Mouse (Mus musculus) ES-E14 (cell line): Measurements from ENCODE around the gene Chmp2a.

Source experiments
- CHD2 ChIP-seq: IDR thresholded peaks from 2 replicates; pipeline ENCODE4 v1.6.1; 2014; ENCODE audit warnings: mild to moderate bottlenecking, low read depth, low read length, inconsistent platforms
- MAFK ChIP-seq: IDR thresholded peaks from 2 replicates; pipeline ENCODE4 v1.6.1; 2014; ENCODE audit warnings: mild to moderate bottlenecking, low read depth, low read length, inconsistent platforms; ENCODE audit not compliant: insufficient read depth
- ZNF384 ChIP-seq: IDR thresholded peaks from 2 replicates; pipeline ENCODE4 v1.6.1; 2012; ENCODE audit warnings: low read depth, low read length, inconsistent platforms

DNA sequence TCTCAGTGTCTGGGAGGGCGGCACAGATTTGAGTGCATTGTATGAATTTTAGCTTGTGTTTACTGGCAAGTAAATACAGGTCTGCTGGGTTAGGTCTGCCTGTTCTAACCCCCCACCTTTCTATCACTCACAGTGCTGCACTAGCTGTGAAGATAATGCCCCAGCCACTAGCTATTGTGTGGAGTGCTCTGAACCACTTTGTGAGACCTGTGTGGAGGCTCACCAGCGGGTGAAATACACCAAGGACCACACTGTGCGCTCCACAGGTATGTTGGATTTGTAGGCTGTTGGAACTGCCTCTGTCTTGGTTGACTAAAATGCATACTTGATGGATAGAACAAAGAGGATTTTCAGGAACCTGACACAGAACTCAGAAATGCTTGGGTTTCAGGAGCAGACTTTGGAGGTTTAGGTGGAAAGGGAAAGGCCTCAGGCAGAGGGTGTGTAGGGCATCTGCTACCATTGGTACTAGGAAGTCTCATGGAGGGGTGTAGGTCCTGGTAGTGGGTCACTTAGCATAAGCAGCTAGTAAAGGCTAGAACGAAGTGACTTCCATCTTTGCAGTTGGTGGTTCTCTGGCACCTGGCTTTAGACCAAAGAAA, 9.0 kb downstream of the Chmp2a start:
- no peak for TF ChIP-seq ZNF384
- no peak for TF ChIP-seq CHD2
- TF ChIP-seq MAFK: no peak
